Mouse (Mus musculus) yolk sac, embryonic 10.5 days (tissue): Measurements from ENCODE around the gene Slc6a14.

Experiments used
- DNase-seq: peaks from one replicate; pipeline ENCODE4 v3.0.0-alpha.2; 2017; ENCODE audit warnings: low spot score

Gene Slc6a14

GRCm38 (mm10) chrX:21714829-21715228 lies at the start of gene Slc6a14:
Gene Slc6a14, plus strand, starts transcription at chrX:21714896.
- DNase-seq = no peak

- no peak for DNase-seq
Observed at GRCm38 (mm10) chrX:21670896-21671295, 43.8 kb upstream of the Slc6a14 start.

- DNase-seq = no peak
Observed at GRCm38 (mm10) chrX:21695220-21695619, 19.5 kb upstream of the Slc6a14 start.

GRCm38 (mm10) chrX:21695687-21696086 lies 19.0 kb upstream of the Slc6a14 start:
- no peak for DNase-seq

DNA sequence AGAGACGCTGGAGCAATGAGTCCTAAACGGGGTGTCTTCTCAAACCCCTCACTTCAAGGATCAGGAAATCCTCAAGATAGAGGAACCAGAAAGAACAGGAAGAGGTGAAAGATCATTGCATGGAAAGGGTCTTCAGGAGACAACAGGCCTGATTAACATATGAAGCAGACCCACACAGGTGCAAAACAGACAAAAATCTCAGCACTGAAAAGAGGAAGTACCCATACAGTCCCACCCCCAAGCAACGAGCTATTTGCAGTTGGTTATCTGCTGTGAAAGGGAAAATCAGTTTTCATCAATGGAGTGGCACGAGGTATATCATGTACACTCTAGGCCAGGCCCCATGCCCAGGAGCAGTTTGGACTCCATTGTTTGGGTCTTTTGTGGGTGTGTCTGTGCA lies 13.1 kb upstream of the Slc6a14 start:
- no peak for DNase-seq

GRCm38 (mm10) chrX:21704470-21704869 lies 10.2 kb upstream of the Slc6a14 start:
- no peak for DNase-seq

GRCm38 (mm10) chrX:21715293-21715692 lies 597 bp downstream of the Slc6a14 start:
- DNase-seq = no peak

DNA sequence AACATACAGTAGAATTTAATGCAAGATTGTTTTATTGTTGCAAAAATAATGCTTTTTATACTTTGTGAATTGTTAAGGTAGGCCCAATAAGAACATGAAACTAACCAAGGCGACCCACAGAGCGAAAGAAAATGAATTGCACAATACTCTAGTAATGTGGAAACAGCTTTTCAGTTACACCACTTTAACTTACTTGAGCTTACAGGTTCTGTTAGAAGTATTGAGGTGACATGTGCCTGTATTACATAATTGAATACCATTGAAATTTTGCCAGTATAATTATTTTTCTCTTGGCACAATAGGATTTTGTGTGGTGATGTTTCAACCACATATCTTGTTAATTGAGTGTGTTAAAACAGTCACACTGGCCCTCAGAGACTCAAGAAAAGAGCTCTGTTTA lies 2.2 kb downstream of the Slc6a14 start:
- DNase-seq = no peak

DNA sequence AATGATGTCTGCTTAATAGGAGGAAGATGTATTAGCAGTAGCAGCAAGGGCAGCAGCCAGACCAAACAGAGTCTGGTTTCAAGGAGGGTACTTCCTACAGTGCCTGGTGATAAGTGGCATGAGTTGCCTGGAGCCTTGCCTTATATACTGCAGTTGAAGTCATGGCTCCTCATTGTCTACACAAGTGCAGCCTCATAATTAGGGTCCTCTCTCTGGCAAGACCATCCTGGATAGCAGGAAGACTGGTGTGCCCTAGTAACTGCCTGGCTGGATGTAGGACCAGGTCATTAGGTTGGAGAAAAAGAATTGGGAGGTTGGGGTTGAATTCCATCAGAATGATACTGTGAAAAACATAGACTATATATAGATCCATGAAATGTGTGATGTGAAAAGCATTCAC lies 30.3 kb downstream of the Slc6a14 start, which contains the start of gene Gm28269:
Gene Gm28269 (minus strand): TSS at position 101 of the 400 bp plus-strand sequence.
- no peak for DNase-seq
